ENCODE assay signal across 8 mouse cellular contexts in genomic region chr12:111668457-111668912, GRCm38 (mm10). TPM values are rescaled to one million over a fixed set of nuclear protein-coding genes. Genes with fewer than 3 reads are reported as not detected.
A peak's percentile ranks its signal among the peaks of the same experiment; 100 is the strongest.
DNase-seq lines count a peak whose midpoint lies in the region; ATAC-seq lines count a peak whose summit lies in the region.

No protein-coding gene starts in this region.

- peak overlapping the region; percentile 97 for H3K27ac ChIP-seq in hindbrain, embryonic 13.5 days

- 4% methylated on average over 8 of the region's 8 CpGs for WGBS in hindbrain, embryonic 13.5 days

- peaks cover 44% of the 10 kb centered on the region for H3K4me1 ChIP-seq in hindbrain, embryonic 13.5 days (replicated peaks)

- peak overlapping the region; percentile 95 for H3K4me2 ChIP-seq in hindbrain, embryonic 13.5 days

- peak; percentile 92 for DNase-seq in Muller cell, postnatal 12 days (ENCODE audit: inconsistent ontology term)
- peak; percentile 94 for DNase-seq in cerebellum, adult 9-11 months
- peak; percentile 86 to 92 for DNase-seq in frontal cortex, postnatal 10 days (ENCODE audit: low spot score in 2 of 2)
- peak; percentile 96 to 100 for DNase-seq in layer of hippocampus, postnatal 25 days (ENCODE audit: extremely low spot score in 1 of 2, low spot score in 1 of 2)
- peak; percentile 93 for DNase-seq in lung, postnatal 25 days (ENCODE audit: low spot score)
- DNase-seq in retina, embryonic 14.5 days (ENCODE audit: low spot score), result peak; percentile 99
- DNase-seq in thymus, postnatal 4 days, result peak; percentile 100

- H3K9me3 ChIP-seq in hindbrain, embryonic 13.5 days, result no peaks in the 10 kb centered on the region

- peak overlapping the region; percentile 91 for H3K4me3 ChIP-seq in hindbrain, embryonic 13.5 days

- H3K36me3 ChIP-seq in hindbrain, embryonic 13.5 days, result peaks cover 36% of the 10 kb centered on the region

- H3K9ac ChIP-seq in hindbrain, embryonic 13.5 days, result peak overlapping the region; percentile 99; the same call in 1 of the 2 replicates

- no peaks in the 10 kb centered on the region for H3K27me3 ChIP-seq in hindbrain, embryonic 13.5 days

- peak; percentile 41 for ATAC-seq in hindbrain, embryonic 13.5 days (ENCODE audit: low FRiP score)

RNA-seq across cellular contexts. Expression of gene Ckb, which starts 3.7 kb away (rescaled TPM):
- polyA plus RNA-seq in hindbrain, embryonic 13.5 days (2015; fragmentation: Nextera tagmentation; extraction: Ambion mirVana), result 1,675 and 1,703 TPM in 2 replicates
- 1,000 to 10,000 TPM; 1,260 to 1,351 TPM for total RNA-seq in layer of hippocampus, postnatal 25 days (2021)

RNA-seq across cellular contexts. Expression of gene Trmt61a, which starts 9.4 kb away (rescaled TPM):
- 8.6 and 9.3 TPM in 2 replicates for polyA plus RNA-seq in hindbrain, embryonic 13.5 days (2015; fragmentation: Nextera tagmentation; extraction: Ambion mirVana)
- total RNA-seq in layer of hippocampus, postnatal 25 days (2021), result 10 to 100 TPM; 17.1 to 19.7 TPM

RNA-seq across cellular contexts. Expression of gene Bag5, which starts 44.6 kb away (rescaled TPM):
- polyA plus RNA-seq in hindbrain, embryonic 13.5 days (2015; fragmentation: Nextera tagmentation; extraction: Ambion mirVana), result 65.3 and 67.9 TPM in 2 replicates
- total RNA-seq in layer of hippocampus, postnatal 25 days (2021), result 10 to 100 TPM; 46.7 to 54.1 TPM

RNA-seq across cellular contexts. Expression of gene Apopt1, which starts 44.6 kb away (rescaled TPM):
- 55.1 and 62.1 TPM in 2 replicates for polyA plus RNA-seq in hindbrain, embryonic 13.5 days (2015; fragmentation: Nextera tagmentation; extraction: Ambion mirVana)
- 10 to 100 TPM; 36.2 to 38.9 TPM for total RNA-seq in layer of hippocampus, postnatal 25 days (2021)

Comparison
In these comparisons a context has a peak if more than half of its experiments do, and no peak if none do; other contexts are left out.
1. Peak in every context shown above with its lines: DNase-seq, ATAC-seq, H3K4me3 ChIP-seq and H3K27ac ChIP-seq.